Mouse (Mus musculus) spleen, embryonic (tissue): ENCODE results near the gene Cd46.

Experiments used
- CTCF ChIA-PET: fragments of 350-600 bp; sonication (Branson Sonifier 250); formaldehyde crosslinking; loops from one replicate; lab custom pipeline; 2022; lab: Charles Lee

Gene Cd46

DNA sequence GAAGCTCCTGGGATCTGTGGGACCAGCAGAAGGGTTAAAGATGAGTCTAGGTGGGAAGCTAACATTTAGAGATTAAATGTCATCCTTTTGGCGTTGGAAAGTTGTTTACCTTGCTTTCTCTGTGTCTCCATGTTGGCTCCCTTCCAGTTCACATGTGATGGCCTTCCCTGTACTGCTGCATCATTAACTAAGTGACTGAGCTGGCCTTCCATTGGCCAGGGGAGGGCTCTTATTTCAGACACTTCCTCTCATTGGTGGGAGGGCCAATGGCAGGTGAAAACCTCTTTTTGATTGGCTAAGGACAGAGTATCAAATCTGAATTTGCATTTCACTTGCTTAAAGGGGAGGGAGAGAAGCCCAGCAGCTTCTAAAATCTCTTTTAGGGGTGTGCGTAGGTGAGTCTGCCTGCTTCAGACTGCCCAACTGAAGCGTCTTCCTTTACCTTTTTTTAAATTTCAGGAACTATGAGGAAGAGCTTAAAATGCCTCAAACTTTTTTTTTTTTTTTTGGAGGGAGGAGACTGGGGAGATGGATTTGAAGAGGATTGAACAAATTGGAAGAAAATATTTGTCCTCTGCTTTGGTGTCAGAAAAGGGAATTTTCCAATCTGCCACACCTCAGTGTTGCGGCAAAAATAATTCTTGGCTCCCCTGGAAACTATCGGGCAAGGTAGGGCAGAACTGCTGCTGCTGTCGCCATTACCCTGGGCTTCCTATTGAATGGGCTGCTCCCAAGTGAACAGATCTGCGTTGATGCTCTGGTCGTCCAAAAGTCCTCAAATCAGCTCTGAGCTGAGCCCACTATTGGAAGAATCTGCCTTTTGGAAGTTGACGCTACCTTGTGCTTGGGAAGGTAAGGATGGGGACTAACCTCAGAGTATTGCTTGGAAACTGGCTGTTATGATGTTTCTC is 73.7 kb downstream of the Cd46 start:
- CTCF ChIA-PET = interaction anchor here (0.7 kb wide), 1 partner anchor 138 kb away, joined by 5 read pairs; no protein-coding TSS in a partner anchor

DNA sequence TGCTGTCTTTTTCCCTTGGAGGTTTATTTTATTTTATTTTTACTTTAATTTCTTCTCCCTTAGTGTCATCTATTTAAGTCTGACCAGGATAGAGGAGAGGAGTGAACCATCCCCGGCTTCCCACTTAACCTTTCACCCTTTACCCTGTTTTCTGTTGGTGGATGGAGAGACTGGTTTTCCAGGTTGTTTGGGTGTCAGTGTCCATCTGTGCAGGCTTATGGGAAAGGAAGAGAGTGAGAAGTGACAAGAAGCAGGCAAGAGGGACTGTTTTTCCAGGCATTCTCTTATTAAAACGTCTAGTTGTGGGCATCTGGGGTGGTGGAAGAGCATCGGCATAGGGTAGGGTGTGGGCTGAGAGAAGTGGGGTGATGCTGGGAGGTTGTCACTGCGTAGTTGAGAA is 74.4 kb downstream of the Cd46 start:
- CTCF ChIA-PET = interaction anchor here (0.7 kb wide), 1 partner anchor 139 kb away, joined by 5 read pairs; no protein-coding TSS in a partner anchor

DNA sequence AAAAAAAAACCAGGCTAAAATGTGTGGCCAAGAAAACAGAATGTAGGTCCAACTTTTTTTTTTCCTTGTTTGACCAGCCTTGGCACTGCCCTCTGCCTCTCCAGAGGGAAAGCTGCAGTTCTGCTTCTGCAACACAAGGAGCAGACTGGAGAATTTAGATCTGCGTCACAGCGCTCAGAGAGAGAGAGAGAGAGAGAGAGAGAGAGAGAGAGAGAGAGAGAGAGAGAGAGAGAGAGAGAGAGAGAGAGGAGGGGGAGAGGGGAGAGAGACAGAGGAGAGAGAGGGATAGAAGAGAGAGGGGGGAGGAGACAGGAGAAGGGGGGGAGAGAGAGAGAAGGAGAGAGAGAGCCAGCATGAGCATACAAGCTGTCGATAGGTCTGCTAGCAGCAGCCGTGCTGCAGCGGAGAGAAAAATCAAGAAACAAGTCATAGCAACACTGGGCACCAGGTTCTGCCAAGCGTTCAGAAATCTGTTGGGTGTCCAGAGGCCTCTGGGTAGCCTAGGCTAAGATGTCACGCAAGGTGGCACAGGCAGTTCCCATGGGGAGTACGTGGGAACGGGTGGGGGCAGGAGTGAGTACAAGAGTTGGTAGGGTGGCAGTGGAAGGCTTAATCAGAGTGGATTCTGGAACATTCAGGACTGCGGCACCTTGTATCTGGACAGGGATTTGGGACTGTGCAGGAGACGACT is 75.1 kb downstream of the Cd46 start:
- CTCF ChIA-PET = interaction anchor here (0.6 kb wide), 1 partner anchor 102 kb away, joined by 3 read pairs; no protein-coding TSS in a partner anchor

DNA sequence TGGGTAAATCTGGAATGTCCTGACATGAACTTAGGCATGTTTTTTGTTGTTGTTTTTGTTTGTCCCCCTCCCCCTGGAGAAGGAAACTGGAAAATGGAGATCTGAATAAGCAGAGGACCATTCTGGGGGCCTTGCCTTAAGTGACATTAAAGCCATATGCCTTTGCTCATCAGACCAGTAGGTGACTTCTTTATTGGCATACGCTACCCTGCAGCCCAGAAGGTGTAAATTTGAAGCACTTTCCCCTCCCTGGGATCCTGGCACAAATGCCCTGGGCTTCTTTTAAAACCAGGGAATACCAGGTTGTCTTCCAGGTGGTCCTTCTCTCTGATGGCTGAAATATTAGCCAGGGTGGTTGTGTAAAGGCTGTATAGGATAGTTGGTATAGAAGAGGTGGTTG is 76.8 kb downstream of the Cd46 start:
- CTCF ChIA-PET = no interaction called here

DNA sequence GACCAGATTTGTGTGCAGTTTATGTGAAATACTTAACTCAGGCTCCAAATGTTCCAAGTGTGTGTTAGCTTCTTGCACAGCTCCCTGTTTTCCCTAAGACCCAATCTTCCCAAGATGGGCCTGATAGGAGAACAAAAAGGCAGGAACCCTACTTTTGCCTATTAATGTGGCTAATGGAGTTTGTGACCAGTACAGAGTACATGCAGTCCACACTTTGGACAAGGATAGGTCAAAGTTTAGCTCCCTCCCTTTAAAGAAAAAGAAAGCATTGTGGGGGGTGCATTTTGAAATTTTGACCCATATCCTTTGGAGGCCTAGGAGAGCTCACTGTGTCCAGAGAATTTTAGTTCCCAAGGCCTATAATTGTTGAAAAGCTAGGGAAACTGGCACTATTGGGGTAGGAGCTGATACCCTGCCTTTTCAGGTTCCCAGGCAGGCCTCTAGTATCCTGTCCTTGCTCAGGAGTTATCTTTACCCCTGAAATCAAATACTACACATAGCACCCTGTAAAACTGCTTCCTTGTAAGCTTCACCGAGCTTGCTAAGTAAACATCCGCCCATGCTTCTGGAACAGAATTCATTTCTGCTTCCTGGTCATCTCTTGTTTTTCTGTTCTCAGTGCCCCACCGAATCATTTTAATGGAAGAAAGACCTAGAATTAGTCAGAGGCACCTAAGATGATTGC is 77.7 kb downstream of the Cd46 start:
- CTCF ChIA-PET = no interaction called here

DNA sequence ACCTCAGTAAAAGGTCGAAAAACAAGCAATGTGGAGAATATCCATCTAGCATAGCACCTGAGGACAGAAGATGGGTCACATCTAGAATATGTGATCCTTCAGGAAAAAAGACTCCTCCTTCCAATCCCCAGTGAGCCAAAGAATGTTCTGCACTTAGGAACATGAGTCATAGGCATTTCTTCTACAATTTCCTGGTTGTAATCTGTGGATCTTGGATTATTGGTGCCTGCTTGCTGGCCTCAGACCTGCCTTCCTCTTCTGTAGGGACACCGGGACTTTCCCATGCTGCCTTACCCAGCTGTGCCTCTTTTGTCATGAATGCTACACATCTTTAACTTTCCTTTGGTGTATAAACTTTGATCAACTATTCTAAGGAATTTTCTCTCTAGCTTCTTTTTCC is 79.5 kb downstream of the Cd46 start:
- CTCF ChIA-PET = interaction anchor here (0.7 kb wide), 1 partner anchor 17 kb away, joined by 3 read pairs; no protein-coding TSS in a partner anchor

DNA sequence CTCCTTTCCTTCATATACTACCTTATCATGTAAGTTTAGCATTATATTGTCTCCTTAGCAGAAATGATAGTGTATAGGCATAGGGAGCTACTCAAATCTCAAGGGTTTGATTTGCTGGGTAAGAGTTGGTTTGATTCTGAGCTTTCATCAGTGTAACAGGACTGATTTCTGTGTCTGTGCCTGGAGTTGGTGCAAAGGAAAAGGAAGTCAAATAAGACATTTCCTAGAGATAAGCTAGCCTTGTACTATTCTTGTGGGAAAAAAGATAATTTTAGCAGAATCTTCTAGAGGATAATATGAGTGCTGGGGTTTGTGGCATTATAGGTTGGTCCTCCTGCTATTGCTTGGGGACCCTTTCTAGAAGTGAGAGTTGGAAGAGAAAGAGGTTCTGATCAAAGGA is 85.8 kb downstream of the Cd46 start:
- CTCF ChIA-PET = interaction anchor here (0.7 kb wide), 1 partner anchor 22 kb away, joined by 6 read pairs; no protein-coding TSS in a partner anchor

DNA sequence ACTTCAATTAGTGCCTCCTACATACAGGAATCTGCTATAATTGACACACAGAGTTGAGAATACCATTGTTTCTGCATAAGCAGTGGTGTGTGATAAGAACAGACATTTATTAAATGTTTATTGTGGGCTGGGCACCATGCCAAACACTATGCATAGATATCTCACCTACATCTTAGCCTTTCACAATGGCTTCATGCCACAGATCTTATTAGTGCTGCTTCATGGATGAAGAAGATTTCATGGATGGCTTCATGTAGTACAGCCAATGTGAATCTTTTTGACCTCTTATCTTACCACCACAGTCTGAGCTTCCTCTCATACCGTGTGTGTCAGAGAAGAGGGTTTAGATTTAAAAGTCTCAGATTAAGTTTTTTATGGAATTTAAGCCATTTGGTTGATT is 87.9 kb downstream of the Cd46 start:
- CTCF ChIA-PET = no interaction called here

DNA sequence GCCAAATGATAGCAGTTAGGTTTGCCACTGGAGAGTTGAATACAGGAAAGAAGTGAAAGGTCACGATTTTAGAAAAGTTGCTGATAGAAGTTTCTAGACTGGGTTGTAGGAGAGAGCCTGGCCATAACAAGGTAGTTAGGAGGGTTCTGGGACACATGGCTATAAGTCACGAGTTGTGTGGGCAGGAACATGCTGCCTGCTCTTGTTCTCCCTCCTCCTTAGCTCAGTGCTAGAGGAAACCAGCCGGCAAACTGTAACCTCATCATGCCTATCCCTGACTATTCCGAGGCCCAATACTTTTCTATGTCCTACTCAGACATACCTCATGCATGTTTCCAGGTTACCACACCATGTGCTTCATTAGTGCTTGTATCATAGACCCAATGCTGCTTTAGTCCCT is 88.7 kb downstream of the Cd46 start:
- CTCF ChIA-PET = no interaction called here

DNA sequence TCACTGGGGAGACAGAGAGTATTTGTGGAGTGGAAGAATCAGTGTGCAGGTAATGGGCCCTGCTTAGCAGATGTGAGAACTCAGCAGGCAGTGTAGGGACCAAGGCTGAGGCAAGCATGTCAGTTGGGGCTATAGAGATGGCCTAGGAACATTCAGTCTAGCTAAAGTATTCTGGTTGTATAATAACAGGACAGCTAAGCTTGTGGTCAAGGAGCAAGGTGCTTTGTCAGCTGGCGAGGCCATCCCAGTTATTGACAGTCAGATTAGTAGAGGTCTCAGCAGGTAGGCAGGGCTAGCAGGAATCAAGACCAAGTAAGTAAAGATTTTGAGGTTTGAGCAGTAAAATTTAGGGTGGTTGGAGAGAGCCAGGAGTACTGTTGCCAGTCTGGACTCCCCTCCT is 93.7 kb downstream of the Cd46 start:
- CTCF ChIA-PET = no interaction called here

DNA sequence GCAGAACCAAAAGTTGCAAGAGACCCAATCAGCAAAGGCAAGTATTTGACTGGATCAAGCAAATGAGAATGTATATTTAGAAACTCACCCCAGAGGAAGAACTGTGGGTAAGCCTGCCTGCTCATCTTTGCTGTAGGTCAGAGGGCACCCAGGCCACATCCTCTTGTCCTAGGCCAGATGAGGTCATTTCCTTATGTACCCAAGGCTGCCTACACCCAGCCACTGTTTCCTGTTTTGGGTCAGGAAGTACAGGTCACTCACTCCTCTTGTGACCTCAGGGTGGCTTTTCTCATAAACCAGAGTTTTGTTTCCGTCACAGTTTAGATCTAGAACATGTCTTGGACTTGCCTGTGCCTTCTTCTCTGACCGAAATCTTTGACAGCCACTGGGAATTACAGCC is 96.9 kb downstream of the Cd46 start:
- CTCF ChIA-PET = interaction anchor here (1.1 kb wide), 1 partner anchor 18 kb away, joined by 3 read pairs; no protein-coding TSS in a partner anchor

DNA sequence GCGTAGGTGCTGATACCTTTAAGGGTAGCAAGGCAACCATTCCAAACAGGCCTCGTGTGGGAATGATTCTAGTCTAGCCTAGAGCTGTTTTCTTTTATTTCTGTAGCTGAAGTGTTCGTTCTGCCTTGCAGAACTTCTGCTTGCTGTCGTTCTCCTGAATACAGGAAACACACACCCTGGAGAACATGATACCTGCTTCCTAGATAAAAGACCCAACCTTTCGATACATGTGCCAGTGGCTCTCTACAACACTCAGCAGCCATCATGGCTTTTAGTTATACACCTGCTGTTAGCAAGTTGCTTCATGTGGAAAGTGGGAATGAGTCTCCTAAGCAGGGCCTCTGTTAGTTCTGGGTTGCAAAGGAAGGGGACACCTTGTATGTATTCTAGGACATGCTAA is 97.8 kb downstream of the Cd46 start:
- CTCF ChIA-PET = interaction anchor here (1.2 kb wide), 1 partner anchor 18 kb away, joined by 5 read pairs; no protein-coding TSS in a partner anchor

DNA sequence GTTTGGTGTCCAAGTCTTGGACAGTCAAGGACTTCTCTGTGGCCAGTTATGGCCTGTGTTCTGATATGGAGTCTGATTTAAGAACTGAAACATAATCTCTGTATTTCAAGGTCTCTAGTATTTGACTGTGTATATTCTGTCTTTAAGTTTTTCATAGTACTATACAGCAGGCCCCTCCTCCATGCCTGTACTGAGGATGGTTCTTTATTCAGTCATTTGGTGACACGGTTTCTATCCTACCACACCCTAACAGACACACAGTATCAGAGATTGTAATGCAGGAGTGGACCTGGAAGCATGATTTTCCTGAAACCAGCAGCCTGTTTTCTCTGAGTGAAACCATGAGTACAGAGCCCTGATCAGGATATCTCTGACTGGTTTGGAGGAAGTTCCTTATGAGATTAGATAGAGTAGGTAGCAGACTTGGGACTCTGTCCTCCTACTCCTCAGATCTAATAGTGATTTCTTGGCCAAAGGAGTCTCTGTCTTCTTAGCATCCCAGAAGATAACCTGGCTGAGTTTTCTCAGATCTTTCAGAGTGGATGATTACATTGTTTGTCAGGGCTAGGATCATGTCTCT is 98.5 kb downstream of the Cd46 start:
- CTCF ChIA-PET = interaction anchor here (1.2 kb wide), 1 partner anchor 17 kb away, joined by 5 read pairs; no protein-coding TSS in a partner anchor

DNA sequence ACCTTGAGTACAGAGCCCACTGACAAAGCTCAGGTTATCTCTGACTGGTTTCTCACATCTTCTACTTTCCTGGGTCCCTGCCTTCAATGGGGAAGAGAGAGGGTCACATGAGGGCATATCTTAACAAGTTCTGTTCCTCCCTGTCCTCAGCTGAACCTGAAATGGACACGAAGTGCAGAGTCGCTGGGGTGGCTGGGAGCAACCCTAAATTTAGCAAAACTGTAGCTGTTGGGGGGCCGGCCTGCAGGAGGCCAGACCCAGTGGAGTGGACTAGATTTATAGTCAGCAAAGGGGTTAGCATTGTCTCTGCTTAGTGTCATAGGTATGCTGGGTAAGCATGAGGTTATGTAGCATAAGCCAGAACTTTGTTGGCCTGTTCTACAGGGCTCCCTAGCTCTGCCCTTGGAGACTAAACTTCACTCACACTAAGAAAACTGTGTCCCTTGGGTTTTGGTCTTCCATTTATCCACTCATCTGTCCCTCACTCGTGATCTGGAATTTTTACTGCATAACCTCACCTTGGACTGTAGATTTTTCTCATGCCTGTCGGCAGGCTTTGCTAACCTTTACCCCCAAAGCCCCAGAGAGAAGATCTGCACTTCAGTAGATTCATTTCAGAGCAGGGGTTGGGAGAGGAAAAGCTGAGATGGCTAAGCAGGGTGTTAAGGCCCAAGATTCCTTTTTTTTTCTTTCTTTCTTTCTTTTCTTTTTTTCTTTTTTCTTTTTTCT is 99.3 kb downstream of the Cd46 start:
- CTCF ChIA-PET = no interaction called here

DNA sequence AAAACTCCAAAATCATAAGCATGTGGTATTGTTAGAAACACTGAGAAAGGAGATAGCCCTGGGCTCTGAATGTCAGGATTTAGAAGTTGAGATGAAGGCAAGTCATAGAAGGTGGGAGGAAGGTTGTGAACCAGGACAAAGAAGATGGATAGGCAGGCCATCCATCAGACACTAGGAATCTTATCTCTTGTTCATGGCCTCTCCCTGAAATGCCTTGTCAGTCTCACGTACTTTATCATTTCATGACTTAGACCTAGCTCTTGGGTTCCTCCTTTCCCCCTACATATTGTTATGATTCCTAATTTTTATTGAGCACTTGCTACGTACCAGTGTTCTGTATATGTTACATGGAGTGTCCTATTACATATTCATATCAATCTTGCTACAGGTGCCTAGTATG is 100.4 kb downstream of the Cd46 start:
- CTCF ChIA-PET = no interaction called here

DNA sequence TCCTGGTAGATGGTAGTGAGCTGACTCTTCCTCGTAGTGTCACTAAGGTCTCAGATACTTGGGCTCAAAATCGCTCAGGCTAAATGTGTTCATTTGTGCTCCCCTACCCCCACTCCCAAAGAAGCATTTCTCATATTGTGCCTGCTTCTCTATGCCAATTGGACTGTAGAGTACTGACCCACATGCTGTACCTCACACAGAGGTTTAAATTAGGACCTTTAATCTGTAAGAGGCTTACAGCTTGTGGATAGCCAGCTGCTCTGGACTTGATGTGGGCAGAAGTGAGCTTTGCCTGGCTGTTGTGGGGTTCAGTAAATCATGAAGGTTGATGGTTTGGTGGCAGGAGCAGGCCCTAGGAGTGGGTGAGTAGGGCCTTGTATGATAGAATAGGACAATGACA is 101.1 kb downstream of the Cd46 start:
- CTCF ChIA-PET = no interaction called here

DNA sequence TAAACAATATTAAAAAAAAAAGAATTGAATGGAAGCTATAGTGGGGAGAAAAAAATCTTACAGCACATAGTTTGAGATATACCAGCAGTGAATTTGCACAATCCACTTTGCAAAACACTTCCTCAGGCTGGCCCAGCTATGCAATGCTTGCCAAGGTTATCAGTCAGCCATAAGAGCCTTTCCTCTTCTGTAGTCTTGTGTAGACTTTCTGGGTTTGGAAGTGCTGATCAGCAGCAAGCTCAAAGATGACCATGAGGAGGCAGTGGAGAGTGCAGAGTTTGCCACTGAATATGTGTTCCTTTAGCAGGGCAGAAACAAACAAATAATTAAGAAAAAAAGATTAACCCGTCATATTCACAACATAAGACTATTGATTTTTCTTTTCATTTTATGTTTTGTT is 103.0 kb downstream of the Cd46 start:
- CTCF ChIA-PET = no interaction called here
